Mouse (Mus musculus): ENCODE measurements around the gene Timm22. TPM values are rescaled to one million over a fixed set of nuclear protein-coding genes. Genes with fewer than 3 reads are reported as not detected.

The Timm22 gene
- polyA plus RNA-seq, 1 experiment from 2014 or later = 113 TPM

DNA sequence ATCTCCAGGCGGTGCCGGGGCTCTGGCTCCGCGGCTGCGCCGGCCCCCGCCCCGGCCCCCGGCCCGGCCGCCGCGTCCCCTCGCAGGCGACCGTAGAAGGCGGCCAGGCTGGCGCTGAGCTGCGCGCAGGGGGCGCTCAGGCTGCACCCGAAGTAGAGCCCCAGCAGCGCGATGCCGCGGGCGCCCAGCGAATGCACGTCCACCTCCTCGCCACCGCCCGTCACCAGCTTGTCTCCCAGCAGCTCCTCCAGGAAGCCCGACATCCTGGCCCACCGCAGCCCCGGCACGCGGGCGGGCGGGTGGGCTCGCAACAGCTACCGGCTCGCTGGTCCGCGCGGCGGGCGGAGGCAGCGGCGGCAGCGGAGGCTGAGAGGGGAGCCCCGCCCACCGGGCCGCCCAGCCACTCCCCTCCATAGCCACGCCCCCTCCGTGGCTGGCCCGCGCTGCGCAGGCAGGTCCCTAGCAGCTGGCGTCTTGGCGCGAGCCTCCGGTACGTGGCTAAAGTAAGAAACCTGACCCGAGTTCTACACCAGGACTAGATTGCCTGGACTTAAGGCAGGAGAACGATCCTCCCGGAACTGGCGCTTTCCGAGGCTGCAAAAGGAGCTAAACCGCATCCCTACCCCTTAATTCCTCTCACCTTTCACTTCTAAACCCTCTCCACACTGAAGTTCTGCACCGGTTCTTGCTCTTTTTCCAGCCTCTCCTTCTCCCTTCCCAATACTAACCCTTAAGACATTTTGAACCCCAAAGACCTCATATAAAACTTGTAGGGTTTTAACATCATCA lies 7.8 kb upstream of the Timm22 start, which contains the start of gene Nxn:
Nxn (minus strand) TSS at position 343 of the 789 bp plus-strand sequence.
- peaks cover 6% of the 10 kb centered on the region; the same call in 1 of the 2 replicates for H3K4me1 ChIP-seq (ENCODE audit: control insufficient read depth, insufficient read depth, low read length)
- peak within 1 kb of the TSS; percentile 76 for H3K9ac ChIP-seq (ENCODE audit: low read depth, low read length)
- peak; percentile 91 for ATAC-seq (ENCODE audit: low FRiP score, low TSS enrichment)
- no peaks in the 10 kb centered on the region for H3K9me3 ChIP-seq (ENCODE audit: control insufficient read depth, low read length)
- H3K4me3 ChIP-seq (ENCODE audit: low read length) = peak within 1 kb of the TSS; percentile 85
- 0% methylated on average over 37 of the region's 70 CpGs for WGBS
- peak within 1 kb of the TSS; percentile 91 for H3K4me2 ChIP-seq (replicated peaks; ENCODE audit: low read depth, low read length)
- no peaks in the 10 kb centered on the region for H3K36me3 ChIP-seq (ENCODE audit: control insufficient read depth, insufficient read depth, low read length)
- H3K27me3 ChIP-seq (ENCODE audit: control insufficient read depth, insufficient read depth, low read length) = no peaks in the 10 kb centered on the region
- peak within 1 kb of the TSS; percentile 84 for H3K27ac ChIP-seq (ENCODE audit: low read depth, low read length)

DNA sequence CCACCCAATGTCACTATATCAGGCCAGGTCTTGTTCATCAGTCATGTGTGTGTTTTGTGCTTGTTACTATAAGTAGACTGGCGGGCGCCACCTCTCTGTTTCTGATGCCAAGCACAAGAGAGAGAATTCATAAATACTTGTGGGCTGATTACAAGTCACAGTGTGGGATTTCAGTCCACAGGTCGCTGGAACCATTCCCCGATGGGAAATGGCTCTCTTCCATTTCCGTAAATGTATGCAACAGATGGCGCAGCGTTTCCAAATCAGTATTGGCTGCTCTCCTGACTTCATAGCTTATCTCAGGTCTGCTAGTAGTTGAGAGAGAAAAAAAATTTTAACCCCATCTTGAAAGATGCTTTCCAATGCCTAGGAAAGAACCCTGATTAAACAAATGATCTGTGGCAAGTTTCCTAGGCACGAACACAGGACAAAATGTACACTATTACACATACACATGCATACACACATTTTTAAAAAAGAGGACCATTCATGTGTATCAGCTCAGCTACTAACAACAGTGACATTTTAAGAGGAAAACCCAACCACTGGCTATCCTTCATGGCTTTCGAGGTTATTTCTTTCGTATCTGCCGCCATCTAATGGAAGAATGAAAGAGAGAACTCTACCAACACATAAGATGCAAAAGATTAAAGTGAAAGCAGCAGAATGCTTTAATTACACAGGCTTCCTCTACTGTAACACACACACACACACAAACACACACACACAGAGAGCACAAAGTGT lies 7.0 kb upstream of the Timm22 start:
- ATAC-seq (ENCODE audit: low FRiP score, low TSS enrichment) = peak; percentile 28; the same call in 1 of the 2 replicates
- peak overlapping the region; percentile 20; the same call in 1 of the 2 replicates for H3K27ac ChIP-seq (ENCODE audit: low read depth, low read length)
- H3K9ac ChIP-seq (ENCODE audit: low read depth, low read length) = peak overlapping the region; percentile 76; the same call in 1 of the 2 replicates

DNA sequence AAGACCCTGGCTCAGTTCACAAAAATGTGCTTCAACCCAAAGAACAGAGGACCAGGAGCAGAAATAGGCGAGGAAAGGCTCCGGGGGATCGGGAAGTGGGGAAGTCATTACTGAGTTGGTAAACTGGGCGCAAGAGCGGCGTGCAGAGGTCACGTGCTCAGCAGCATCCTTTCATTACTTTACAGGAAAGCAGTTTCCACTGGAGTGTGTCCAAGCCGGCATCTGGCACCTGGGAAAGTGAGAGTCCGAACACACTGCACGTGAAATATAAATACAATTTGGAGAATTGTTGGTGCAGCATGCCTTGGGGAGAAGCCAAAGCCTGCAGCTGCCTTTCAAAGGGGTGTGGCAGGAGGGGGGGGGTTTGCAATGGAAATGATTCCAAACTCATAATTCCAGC lies 5.4 kb upstream of the Timm22 start:
- H3K4me2 ChIP-seq (replicated peaks; ENCODE audit: low read depth, low read length) = no peak overlapping the region
- H3K4me1 ChIP-seq (ENCODE audit: control insufficient read depth, insufficient read depth, low read length) = peaks cover 6% of the 10 kb centered on the region; the same call in 1 of the 2 replicates
- ATAC-seq (ENCODE audit: low FRiP score, low TSS enrichment) = no peak
- no peak overlapping the region for H3K9ac ChIP-seq (ENCODE audit: low read depth, low read length)
- H3K27ac ChIP-seq (ENCODE audit: low read depth, low read length) = no peak overlapping the region
- no peaks in the 10 kb centered on the region for H3K27me3 ChIP-seq (ENCODE audit: control insufficient read depth, insufficient read depth, low read length)
- H3K9me3 ChIP-seq (ENCODE audit: control insufficient read depth, low read length) = no peaks in the 10 kb centered on the region
- 71% methylated on average over 10 of the region's 10 CpGs for WGBS
- no peak overlapping the region for H3K4me3 ChIP-seq (ENCODE audit: low read length)
- no peaks in the 10 kb centered on the region for H3K36me3 ChIP-seq (ENCODE audit: control insufficient read depth, insufficient read depth, low read length)

More for the DNA sequence above, 7.0 kb upstream of the Timm22 start:
- Histone ChIP-seq H3K9me3 (ENCODE audit: control insufficient read depth, low read length) (no peaks in the 10 kb centered on the region), H3K27me3 (ENCODE audit: control insufficient read depth, insufficient read depth, low read length) (no peaks in the 10 kb centered on the region), H3K4me1 (ENCODE audit: control insufficient read depth, insufficient read depth, low read length) (peaks cover 6% of the 10 kb centered on the region; the same call in 1 of the 2 replicates), H3K36me3 (ENCODE audit: control insufficient read depth, insufficient read depth, low read length) (no peaks in the 10 kb centered on the region), H3K4me2 (replicated peaks; ENCODE audit: low read depth, low read length) (peak overlapping the region; percentile 91), H3K4me3 (ENCODE audit: low read length) (peak overlapping the region; percentile 85)
- WGBS = 9% methylated on average over 11 of the region's 11 CpGs

DNA sequence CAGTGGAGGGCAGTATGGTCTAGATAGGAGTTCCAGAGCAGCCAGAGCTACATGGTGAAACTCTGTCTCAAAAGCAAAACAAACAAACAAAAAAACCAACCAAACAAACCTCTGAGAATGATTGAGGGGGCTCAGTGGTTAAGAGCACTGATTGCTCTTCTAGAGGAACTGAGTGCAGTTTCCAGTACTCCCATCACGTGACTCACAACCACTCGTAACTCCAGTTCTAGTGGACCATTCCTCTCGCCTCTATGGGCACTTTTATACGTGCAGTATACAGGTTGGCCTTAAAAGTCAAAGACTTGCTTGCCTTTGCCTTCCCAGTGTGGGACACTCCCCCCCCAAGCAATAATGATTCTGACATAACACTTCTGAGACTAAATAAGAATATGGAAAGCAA lies 1.6 kb upstream of the Timm22 start:
- no peaks in the 10 kb centered on the region for H3K9me3 ChIP-seq (ENCODE audit: control insufficient read depth, low read length)
- H3K27me3 ChIP-seq (ENCODE audit: control insufficient read depth, insufficient read depth, low read length) = no peaks in the 10 kb centered on the region
- H3K4me3 ChIP-seq (ENCODE audit: low read length) = no peak overlapping the region
- H3K27ac ChIP-seq (ENCODE audit: low read depth, low read length) = no peak overlapping the region
- no peak overlapping the region for H3K4me2 ChIP-seq (replicated peaks; ENCODE audit: low read depth, low read length)
- ATAC-seq (ENCODE audit: low FRiP score, low TSS enrichment) = no peak
- no peak overlapping the region for H3K9ac ChIP-seq (ENCODE audit: low read depth, low read length)
- 70% methylated on average over 4 of the region's 4 CpGs for WGBS
- peaks cover 5% of the 10 kb centered on the region; the same call in 1 of the 2 replicates for H3K4me1 ChIP-seq (ENCODE audit: control insufficient read depth, insufficient read depth, low read length)
- peaks cover 3% of the 10 kb centered on the region; the same call in 1 of the 2 replicates for H3K36me3 ChIP-seq (ENCODE audit: control insufficient read depth, insufficient read depth, low read length)

DNA sequence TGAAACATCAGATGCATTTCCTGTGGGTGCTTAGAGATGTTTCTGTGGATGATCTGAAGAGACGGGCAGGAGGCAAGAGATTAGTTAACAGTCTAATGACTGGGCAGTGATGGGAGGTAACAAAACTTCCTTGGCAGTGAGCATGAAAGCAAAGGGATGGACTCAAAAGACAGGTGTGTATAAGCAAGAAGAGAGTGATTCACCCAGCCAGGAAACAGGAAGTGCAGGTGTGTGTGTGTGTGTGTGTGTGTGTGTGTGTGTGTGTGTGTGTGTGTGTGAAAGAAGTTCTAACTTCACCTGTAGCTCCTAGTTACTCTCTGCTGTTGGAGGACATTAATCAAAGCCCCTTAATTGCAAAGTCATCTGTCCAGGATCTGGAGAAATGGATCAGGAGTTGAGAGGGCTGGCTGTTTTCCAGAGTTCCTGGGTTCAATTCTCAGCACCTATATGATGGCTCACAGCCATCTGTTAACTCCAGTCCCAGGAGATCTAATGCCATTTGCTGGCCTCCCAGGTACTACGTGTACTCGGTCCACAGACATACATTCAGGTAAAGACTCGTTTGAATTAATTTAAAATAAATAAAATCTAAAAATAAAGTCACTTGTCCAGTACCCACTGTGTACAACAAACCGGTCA lies 1.0 kb upstream of the Timm22 start:
- Histone ChIP-seq H3K27me3 (ENCODE audit: control insufficient read depth, insufficient read depth, low read length) (no peaks in the 10 kb centered on the region), H3K27ac (ENCODE audit: low read depth, low read length) (no peak overlapping the region), H3K4me2 (replicated peaks; ENCODE audit: low read depth, low read length) (no peak overlapping the region), H3K4me3 (ENCODE audit: low read length) (no peak overlapping the region), H3K4me1 (ENCODE audit: control insufficient read depth, insufficient read depth, low read length) (peaks cover 5% of the 10 kb centered on the region; the same call in 1 of the 2 replicates), H3K36me3 (ENCODE audit: control insufficient read depth, insufficient read depth, low read length) (peaks cover 3% of the 10 kb centered on the region; the same call in 1 of the 2 replicates), H3K9ac (ENCODE audit: low read depth, low read length) (no peak overlapping the region), H3K9me3 (ENCODE audit: control insufficient read depth, low read length) (no peaks in the 10 kb centered on the region)
- ATAC-seq (ENCODE audit: low FRiP score, low TSS enrichment) = no peak; the same call in 1 of the 2 replicates
- WGBS = 80% methylated on average over 5 of the region's 5 CpGs

DNA sequence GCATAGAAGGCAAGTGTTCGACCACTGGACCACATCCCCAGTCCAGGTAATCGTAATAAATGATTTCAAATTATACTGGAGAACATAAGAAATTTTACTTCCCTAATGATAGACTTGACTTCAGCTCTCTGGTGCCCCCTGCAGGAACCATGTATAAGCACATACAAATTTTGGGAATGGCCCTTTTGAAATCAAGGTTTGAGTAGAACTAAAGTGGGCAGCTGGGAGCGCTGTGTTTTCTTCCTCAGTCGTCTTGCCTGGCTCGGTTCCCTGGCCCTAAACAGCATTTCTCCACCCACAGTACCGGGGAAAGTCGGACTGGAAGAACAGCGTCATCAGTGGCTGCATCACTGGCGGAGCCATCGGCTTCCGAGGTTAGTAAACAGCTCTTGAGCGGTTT lies 4.1 kb downstream of the Timm22 start:
- Histone ChIP-seq H3K36me3 (ENCODE audit: control insufficient read depth, insufficient read depth, low read length) (peaks cover 43% of the 10 kb centered on the region), H3K4me2 (replicated peaks; ENCODE audit: low read depth, low read length) (no peak overlapping the region)

DNA sequence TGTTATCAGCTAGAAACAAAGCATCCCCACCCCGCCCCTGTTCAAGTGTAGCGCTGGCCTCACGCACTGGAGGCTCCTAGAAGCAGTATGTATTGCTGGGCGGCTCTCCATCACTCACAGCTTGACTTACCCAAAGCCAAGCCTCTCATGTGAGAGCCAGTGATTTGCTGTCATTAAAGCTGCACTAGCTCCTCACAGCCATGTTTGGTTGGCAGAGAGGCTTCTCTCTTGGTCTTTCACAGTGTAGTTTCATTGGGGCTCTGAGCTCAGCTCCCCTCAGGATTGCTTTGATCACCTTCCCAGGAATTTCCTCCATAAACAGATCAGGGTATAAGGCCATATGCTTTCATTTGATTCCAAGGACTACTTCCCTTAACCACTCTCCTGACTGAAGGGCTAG lies 6.5 kb downstream of the Timm22 start:
- Histone ChIP-seq H3K27ac (ENCODE audit: low read depth, low read length) (no peak overlapping the region), H3K4me3 (ENCODE audit: low read length) (no peak overlapping the region), H3K4me1 (ENCODE audit: control insufficient read depth, insufficient read depth, low read length) (no peaks in the 10 kb centered on the region), H3K9ac (ENCODE audit: low read depth, low read length) (no peak overlapping the region), H3K9me3 (ENCODE audit: control insufficient read depth, low read length) (no peaks in the 10 kb centered on the region), H3K4me2 (replicated peaks; ENCODE audit: low read depth, low read length) (no peak overlapping the region), H3K27me3 (ENCODE audit: control insufficient read depth, insufficient read depth, low read length) (no peaks in the 10 kb centered on the region), H3K36me3 (ENCODE audit: control insufficient read depth, insufficient read depth, low read length) (peaks cover 66% of the 10 kb centered on the region)
- 74% methylated on average over 4 of the region's 4 CpGs for WGBS
- ATAC-seq (ENCODE audit: low FRiP score, low TSS enrichment) = no peak

More for the DNA sequence above, 4.1 kb downstream of the Timm22 start:
- Histone ChIP-seq H3K27ac (ENCODE audit: low read depth, low read length) (no peak overlapping the region), H3K4me1 (ENCODE audit: control insufficient read depth, insufficient read depth, low read length) (peaks cover 5% of the 10 kb centered on the region; the same call in 1 of the 2 replicates), H3K9me3 (ENCODE audit: control insufficient read depth, low read length) (no peaks in the 10 kb centered on the region), H3K27me3 (ENCODE audit: control insufficient read depth, insufficient read depth, low read length) (no peaks in the 10 kb centered on the region), H3K4me3 (ENCODE audit: low read length) (no peak overlapping the region), H3K9ac (ENCODE audit: low read depth, low read length) (no peak overlapping the region)
- ATAC-seq (ENCODE audit: low FRiP score, low TSS enrichment) = no peak
- WGBS = 80% methylated on average over 12 of the region's 12 CpGs

DNA sequence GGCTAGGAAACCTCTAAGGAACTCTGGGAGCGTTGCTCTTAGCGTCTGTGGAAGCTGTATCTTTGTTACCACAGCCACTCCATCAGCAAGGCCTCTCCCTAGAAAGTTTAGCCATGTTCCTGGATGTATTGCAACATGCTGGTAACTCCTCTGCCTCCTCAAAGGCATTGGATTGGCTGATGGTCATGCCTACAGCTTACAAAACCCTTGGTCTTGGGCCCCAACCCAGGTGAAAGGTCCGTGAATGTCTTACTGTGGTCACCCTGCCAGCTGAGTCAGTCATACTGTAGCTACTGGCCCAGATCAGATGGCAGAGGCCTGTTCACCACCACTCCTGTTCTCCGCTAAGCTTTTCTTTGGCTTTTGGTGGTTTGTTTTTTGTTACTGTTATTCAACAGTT lies 8.2 kb downstream of the Timm22 start:
- WGBS = 90% methylated on average over 4 of the region's 4 CpGs
- H3K4me3 ChIP-seq (ENCODE audit: low read length) = no peak overlapping the region
- H3K27me3 ChIP-seq (ENCODE audit: control insufficient read depth, insufficient read depth, low read length) = no peaks in the 10 kb centered on the region
- no peak overlapping the region for H3K27ac ChIP-seq (ENCODE audit: low read depth, low read length)
- H3K9ac ChIP-seq (ENCODE audit: low read depth, low read length) = no peak overlapping the region
- H3K4me2 ChIP-seq (replicated peaks; ENCODE audit: low read depth, low read length) = no peak overlapping the region
- H3K36me3 ChIP-seq (ENCODE audit: control insufficient read depth, insufficient read depth, low read length) = peaks cover 81% of the 10 kb centered on the region
- no peak for ATAC-seq (ENCODE audit: low FRiP score, low TSS enrichment)
- no peaks in the 10 kb centered on the region for H3K9me3 ChIP-seq (ENCODE audit: control insufficient read depth, low read length)
- no peaks in the 10 kb centered on the region for H3K4me1 ChIP-seq (ENCODE audit: control insufficient read depth, insufficient read depth, low read length)

All from kidney, embryonic 14.5 days (tissue).